Mouse (Mus musculus): Measurements from ENCODE around the gene Il22.

- no peak for TF ChIP-seq CTCF (conservative IDR thresholded peaks at IDR 0.05; ENCODE audit: insufficient read depth, insufficient read length, low read depth, low read length)
- no peak for TF ChIP-seq POLR2A (IDR thresholded peaks at IDR 0.05; ENCODE audit: low read depth, low read length)
These were observed 26.0 kb upstream of the Il22 start for GRCm38 (mm10) chr10:118178735-118179151.
